Mouse (Mus musculus) c-Kit-negative CD71-positive TER-119-positive erythroid progenitor cells, embryonic 14.5 days (primary cell): ENCODE data around the gene Rab20.
A peak's percentile ranks its signal among the peaks of the same experiment; 100 is the strongest.
"Not testable (repeated sequence)": the region's sequence is repeated elsewhere in the genome, so short reads cannot be mapped to it uniquely, and the experiment has no call there.

Experiments used
- DNase-seq: peaks from one replicate; pipeline ENCODE4 v3.0.0-alpha.2; 2013; ENCODE audit warnings: low read depth, low spot score

The Rab20 gene

DNA sequence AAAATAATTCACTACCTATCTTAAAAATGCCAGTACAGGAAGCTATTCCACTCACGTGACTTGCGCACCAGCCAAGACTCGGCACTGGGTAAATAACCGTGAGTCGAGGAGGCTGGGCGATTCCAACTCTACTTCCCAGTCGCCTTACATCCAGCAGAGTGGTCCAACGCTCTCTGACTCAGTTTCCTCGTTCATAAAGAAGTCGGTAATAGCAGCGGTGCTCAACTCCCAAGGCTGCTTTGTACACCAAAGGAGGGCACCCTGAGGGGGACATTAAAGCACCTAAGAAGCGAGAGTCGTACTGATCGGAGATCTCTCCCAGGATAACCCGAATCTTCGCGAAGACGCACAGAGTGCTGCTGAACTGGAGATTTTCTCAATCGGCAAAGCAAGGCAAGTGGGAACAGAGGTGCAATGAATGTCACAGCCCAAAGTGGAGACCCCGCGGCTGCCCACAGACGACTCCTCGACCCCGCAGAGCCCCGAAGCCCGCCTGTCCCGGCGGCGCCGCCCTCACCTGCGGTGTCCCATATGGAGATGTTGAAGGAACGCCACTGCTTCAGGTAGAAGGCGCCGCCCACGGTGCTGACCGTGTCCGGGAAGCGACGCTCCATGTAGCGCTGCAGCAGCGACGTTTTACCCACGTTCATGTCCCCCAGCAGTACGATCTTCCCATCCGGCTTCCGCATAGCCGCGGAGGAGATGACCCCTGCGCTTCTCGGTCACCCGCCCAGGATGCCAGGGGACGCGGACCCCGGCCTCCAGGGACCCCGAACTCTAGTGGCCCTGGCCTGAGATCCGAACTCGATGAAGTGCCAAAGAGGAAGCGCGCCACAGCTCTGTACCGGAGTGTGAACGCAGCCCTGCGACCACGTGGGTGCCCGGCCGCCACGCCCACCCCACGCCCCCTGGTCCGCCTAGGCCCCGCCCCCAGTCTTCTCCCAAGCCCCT is at the start of gene Rab20:
TSS of gene Rab20 (minus strand) at position 900 of the 951 bp plus-strand sequence.
- no peak for DNase-seq

DNA sequence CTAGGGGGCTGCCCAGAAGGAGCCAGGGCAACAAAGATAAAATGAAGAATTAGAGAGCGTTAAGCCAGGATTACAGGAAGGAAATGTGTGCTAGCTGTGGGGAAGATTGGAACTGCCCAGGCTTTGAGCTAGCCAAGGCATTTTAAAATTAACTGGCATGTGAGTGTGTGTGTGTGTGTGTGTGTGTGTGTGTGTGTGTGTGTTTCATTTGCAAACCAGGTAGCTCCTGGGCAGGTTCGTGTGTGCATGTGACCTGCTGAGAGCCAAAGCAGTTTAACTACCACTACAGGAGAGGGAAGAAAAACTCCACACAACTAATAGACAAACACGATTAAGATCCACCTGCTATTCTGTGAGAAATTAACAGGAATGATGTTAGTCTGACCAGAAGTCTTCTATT is 44.8 kb upstream of the Rab20 start:
- DNase-seq: no peak

DNA sequence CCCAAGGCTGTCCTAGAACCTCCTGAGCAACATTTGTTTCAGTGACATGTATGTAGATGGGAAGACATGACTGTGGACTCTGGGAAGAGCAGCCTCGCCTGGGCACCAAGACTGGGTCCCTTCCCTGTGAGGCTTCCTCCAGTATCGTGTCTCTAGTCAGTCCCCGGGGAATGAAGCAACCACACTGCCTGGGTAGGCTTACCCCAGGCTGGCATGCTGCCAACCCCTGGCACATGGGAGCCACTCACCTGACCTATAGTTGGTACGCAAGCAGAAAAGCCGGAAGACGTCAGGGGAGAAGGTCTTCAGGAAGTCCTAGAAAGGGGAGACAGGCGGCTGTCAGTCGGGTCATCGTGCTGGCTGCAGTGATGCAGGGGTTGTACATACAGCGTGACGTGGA is 40.2 kb upstream of the Rab20 start:
- DNase-seq: no peak

DNA sequence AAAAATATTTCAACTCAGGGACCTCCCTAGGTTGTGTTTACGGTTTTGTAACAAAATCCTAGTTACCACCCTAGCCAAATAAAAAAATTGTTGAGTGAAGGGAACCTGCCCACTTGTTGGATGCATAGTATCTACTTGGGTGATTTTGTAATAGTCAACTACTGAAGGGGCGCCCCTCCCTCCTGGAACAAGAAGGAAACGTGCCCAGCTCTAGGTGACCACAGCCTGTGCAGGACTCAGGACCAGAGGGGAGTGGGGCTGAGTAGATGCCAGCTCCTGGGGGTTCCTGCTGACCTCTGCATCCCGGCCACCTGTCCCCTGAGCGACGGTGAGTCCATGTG is 39.5 kb upstream of the Rab20 start:
- no peak for DNase-seq

DNA sequence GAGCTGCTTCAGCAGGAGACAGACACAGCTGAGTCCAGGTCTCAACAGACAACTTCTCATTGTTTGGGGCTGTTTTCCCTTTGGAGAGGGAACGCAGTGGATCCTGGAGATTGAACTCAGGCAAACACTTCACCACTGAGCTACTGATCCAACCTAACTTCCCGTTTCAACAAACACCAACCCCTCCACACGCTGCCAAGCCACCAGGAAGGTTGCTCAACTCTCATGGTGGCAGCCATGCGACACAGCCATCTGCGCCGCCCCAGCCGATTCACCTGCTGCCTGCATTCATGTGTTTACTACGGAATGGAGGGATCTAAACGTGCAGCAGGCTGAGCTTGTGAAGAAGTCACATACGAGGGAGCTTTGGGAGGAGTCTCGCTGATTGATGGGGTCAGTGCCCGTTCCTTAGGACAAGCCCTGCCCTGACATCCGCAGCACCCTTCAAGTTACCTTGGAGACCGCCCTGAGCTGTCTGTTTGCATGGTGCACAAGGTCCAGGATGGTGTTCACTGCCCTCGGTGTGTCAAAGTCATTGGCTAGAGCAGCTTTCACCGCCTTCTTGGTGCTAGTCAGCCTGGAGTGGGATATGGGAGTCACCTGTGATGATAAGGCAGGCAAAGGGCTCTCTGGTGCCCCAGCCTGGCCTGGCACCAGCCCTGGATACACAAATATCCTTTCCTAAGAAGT is 39.0 kb upstream of the Rab20 start:
- no peak for DNase-seq

DNA sequence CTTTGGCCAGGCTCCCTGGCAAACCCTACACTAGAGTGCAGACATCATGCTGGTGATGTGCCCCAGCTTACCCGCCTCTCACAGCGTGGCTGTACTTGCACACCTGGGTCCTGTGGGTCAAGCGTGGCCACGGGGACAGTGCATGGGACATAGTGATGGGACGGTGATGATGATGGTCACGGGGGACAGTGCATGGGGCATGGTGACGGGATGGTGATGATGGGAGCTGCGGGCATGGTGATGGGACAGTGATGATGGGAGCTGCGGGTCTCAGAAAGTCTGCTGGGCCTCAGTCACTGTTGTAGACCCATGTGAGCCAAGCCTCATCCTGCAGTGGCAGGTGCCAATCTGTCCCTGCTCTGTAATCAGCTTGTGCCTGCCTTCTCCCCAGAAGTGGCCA is 37.8 kb upstream of the Rab20 start:
- DNase-seq: no peak

DNA sequence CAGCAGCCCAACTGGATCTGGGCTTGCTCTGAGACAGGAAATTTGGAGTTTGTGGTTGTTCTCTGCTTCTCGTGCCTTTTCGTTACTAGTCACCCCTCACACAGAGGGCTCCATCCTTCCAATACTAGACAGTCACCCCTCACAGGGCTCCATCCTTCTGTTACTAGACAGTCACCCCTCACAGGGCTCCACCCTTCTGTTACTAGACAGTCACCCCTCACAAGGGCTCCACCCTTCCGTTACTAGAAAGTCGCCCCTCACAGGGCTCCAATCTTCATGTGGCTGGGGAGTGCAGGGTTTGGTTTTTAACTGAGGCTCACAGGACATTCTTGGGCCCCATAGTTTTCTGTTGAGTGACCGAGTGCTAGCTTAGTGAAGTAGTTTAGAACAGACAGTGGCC is 34.7 kb upstream of the Rab20 start:
- DNase-seq: no peak

DNA sequence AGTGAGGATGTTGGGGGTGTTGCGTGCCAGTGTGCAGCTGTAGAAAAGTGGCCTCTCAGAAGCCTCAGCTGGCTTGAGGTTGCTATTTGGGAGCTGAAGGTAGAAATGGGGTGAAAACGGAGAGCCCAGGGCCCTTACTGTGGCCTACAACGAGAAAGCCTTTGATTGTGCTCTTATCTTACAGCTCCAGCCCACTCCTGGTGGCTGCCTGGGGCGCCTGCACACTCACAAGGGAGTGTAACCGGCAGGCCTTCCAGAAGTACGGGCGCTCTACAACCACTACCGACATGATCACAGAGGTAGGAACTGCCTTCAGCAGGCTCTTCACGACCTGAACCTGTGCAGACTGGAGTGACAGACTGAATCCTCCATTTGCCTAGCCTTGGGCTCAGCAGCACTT is 34.2 kb upstream of the Rab20 start:
- DNase-seq: peak; percentile 17

DNA sequence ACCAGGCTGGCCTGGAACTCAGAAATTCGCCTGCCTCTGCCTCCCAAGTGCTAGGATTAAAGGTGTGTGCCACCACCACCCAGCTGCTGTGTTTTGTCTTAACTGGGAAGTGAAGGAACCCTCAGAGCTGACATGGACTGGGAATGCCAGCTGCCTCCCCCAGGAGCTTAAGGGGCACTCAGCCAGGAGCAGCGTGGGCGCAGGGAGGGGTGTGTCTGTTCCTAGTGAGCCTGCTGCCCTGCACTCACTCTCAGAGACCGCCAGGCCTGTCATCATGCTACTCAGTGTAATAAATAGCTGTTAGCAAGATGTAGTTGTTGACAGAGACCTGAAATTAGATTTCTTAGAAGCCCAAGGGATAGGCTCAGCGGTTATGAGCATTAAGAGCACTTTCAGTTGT is 32.5 kb upstream of the Rab20 start:
- DNase-seq: no peak

DNA sequence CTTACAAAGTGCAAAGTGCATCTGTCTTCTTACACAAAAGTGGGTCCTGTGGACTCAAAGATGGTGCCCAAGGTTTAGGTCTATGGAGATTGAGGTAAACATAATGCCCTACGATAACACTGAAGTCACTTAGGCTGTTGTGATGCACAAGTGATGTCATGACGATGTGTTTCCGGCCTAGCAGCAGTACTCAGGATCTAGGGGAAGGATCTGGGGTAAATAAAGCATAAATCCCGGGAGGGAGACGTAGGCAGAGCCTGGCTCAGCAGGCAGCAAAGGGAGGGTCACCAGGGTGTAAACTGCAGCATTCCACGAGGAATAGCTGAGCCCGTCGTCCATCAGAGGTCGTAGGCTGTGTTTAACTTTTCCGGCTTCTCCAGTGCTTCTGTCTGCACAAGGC is 30.4 kb upstream of the Rab20 start:
- DNase-seq: no peak

DNA sequence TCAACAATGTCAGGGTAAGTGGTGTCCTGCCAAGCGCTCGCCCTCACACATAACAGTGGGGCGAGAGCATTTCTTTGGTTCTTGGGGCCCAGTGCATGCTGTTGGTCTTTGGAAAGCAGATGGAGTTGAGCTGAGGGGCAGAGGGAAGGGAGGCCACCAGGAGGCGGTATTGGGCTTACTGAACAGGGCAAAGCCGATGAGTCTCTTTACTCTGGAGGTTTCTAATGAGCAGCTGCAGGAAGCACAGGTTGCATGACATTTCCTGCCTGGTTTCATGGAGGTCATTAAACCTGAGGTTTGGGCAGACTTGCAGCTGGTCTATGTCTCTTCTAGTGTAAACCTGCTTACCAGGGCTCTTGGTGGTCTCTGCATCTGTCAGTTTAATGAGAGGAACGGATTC is 28.3 kb upstream of the Rab20 start:
- no peak for DNase-seq

DNA sequence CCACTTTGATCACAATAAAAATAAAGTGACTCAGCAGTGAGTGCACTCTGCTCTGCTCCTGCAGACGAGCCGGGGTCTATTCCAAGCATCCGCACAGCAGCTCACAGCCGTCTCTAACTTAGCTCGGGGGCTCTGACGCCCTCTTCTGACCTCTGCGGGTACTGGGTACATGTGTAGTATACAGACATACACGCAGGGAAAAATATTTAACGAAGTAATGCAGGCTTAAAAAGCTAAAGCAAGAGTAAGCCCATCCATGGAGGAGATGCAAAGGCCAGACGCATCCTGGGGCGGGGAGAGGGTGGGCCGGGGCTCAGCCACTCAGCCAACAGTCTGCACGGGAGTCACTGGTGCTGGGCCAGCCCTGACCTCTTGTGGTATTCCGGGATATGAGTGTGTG is 27.6 kb upstream of the Rab20 start:
- DNase-seq: no peak

DNA sequence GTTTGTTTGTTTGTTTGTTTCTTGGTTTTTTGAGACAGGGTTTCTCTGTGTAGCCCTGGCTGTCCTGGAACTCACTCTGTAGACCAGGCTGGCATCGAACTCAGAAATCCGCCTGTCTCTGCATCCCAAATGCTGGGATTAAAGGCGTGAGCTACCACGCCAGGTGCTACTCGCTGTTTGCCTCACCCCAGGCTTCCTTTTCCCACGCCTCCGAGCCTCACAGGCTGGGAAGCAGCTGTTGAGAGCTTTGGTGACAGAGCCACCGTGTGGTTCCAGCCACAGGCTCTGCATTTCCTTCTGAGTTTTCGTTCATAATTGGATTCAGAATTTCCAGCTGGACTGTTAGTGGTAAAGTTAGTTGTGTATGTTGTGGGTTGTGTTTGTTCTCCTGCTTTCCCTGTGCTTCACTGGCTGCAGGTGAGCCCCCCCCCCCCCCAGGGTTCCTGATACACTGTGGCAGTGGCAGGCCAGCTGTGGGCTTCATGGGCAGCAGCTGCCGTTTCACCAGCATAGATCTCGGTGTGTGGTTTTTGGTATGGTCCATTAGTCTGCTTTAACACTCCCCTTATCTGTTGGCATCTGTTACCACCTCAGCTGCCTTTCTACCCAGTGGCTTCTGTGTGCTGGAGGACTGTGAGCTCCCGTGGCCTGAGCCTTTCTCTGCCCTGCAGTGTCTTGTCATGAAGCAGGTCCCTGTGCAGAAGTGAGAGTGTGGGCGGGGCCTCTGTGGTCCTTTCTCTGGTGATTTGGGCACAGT is 25.1 kb upstream of the Rab20 start:
- DNase-seq: no peak

DNA sequence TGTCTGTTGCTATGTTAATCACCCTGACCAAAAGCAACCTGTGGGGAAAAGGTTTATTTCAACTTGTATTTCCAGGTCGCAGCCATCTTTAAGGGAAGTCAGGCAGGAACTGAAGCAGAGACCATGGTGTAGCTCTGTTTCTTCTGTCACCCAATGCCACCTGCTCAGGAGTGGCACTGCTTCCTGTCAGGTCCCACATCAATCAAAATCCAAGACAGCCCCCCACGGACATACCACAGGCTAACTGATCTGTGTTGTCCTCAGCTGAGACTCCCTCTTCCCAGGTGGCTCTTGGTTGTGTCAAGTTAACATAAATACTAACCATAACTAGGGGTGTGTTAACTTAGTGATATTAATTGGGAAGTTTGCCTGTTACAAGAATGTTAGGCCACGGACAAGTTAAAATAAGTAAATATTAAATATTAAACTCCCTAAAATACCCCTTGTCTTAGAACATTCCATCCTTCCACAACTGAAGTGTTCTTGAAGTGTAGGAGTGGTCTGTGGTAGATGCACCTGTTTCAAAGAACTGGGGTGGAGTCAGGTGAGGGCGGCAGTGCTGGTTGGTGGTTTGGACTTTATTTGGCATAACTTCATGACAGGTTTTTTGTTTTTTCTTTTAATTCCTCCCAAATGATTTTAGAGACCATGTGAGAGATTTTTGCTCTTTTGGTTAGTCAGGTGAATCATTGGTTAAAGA is 20.4 kb upstream of the Rab20 start:
- no peak for DNase-seq

DNA sequence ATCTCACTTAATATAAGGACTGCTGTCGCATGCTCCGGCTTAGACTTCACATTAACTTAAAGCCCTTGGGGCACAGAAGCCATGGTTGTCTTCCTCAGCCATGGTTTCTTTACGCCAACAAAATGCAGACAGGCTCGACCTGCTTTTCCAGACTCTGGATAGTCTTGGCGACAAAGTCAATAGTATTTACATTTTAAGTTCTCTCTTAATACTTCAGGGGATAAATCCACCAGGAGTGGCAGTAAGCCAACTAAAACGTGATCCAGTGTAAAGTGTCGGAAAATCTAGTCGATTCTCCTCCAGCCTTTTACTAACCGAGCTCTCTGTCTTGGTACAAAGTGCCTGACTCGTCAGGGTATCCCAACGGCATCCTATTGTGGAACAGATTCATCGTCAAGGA is 19.8 kb upstream of the Rab20 start:
- DNase-seq: no peak

DNA sequence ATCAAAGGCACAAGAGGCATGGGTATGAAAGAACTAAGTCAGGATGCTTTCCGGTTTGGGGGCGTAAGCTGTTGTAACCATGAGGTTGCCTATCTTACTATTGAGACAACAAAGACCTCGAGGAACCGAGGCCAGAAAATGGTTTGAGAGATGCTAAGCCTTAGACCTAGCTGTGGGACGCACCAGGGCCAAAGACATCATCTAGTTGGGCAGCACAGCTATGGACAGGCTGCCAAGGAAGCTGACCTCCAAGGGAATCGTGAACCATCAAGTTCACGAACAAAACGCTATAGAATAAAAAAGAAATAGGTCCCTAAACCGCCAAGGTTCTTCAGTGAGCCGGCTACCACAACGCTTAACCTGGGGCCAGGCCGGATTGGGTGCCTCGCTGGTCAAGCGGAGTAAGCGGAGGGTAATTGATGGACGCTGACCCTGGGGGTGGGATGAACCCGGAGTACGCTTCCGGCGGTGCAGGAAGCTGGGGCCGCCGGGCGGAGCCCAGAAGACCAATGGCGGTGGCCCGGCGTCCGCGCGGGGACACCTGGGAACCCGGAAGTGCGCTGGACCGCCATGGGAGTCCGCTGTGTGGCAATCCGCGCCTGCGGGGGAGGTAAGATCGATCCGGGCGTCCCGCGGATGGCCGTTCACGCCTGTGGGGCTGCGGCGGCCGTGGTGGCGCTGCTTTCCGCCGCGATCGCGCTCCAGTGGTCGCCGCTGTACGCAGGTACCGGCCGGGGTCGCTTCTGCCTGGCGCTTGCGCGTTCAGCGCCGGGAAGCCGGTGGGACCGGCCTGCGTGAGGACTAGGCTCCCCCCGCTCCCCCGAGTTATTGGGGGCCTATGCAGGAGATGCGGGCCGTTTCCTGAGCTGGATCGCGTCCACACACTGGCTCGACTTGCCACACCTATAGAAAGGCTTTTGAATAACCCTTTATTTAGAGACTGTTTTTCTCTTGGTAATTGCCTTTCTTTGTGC is 18.8 kb upstream of the Rab20 start, which contains the start of gene Naxd:
TSS of gene Naxd (plus strand) at position 490 of the 974 bp plus-strand sequence.
- peak; percentile 81 for DNase-seq

DNA sequence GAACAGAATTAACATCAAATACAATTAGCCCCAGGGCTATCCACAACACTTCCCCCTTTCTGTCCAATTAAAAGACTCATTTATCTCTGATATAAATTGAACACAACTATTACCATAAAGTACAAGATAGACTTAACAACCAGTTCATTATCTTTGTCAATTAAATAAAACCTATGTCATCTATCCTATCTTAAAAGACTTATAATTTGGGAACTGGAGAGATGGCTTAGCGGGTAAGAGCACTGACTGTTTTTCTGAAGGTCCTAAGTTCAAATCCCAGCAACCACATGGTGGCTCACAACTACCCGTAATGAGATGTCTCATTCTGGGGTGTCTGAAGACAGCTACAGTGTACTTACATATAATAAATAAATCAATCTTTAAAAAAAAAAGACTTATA is 13.8 kb upstream of the Rab20 start:
- DNase-seq: not testable (repeated sequence)

DNA sequence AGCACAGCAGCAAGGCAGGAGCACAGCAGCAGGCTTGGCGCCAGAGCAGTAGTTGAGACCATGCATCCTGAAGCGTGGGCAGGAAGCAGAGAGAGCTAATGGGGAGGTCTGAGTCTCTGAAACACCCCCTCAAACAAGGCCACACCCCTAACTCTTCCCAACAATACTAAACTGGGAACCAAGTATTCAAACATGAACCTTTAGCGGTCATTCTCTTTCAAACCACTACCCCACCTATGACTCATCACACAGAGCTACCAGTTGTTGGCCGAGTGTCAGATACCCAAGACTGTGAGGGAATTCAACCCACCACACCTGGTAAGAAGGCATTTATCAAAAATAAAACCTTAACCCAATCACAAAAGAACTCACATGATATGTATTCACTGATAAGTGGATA is 8.7 kb upstream of the Rab20 start:
- no peak for DNase-seq

DNA sequence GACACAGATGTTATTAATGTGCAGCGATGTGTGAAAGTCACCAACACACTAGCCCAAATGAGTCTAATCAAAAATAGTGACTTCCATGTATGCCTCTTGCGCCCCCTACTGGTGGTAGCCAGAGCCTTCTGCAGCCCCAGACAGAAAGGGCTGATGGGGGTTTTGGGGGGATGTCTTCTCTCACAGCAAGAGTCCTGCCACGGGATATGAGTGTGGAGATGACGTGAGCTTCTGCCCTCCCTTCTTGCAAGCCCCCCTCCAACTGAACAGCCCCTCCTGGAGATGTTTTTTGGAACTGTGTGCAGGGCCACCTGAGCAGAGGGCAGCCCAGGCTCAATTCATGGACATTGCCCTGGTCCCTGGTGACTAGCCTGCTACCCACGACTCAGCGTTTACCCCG is 7.6 kb upstream of the Rab20 start:
- DNase-seq: peak; percentile 37

DNA sequence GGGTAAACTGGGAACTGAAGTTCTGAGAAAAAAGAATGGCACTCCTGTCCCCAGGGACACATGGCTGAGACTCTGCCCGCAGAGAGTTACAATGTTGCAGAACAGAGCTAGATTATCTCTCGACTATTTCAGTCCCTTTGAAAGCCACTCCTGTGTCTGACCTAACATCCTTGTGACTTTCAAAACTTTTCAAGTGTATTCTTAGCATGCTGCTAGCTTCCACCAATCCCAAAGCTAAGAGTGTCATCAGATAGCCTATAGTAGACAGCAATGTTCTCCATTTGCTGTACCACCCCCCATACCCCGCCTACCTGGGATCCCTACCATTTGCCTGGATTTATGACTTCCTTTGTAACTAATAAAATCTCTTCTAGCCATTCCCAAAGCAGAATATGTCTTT is 4.0 kb upstream of the Rab20 start:
- no peak for DNase-seq

DNA sequence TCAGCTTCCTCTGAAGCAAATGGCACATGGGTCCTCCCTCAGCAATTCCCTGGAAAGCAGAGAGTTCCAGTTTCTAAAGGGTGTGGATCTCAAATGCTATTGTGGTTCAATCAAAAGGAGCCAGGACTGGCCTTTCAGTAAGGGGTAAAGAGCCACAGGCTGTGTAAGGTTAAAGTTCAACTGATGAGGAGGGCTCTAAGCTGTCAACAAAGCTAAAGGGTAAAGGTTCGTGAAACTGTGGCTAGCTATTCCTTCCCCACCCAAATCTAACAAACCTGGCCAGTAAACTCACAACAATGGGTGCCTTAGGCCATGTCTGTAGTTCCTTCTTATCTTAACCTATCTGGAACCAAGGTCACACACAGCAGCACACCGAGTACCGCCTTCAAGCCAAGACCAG is 3.4 kb upstream of the Rab20 start:
- no peak for DNase-seq
